Mouse (Mus musculus) cerebellum, adult 2 months (tissue): ENCODE measurements around the gene Pnpla7.

Experiments
- CTCF ChIP-seq: fragments of 200-500 bp; IDR thresholded peaks from 2 replicates; pipeline ENCODE4 v1.5.1; 2011; ENCODE audit warnings: low read depth, mild to moderate bottlenecking, control low read depth, low read length, moderate library complexity, borderline replicate concordance; ENCODE audit not compliant: insufficient read depth
- POLR2A ChIP-seq: fragments of 200-500 bp; IDR thresholded peaks from 2 replicates; pipeline ENCODE4 v1.6.1; 2011; ENCODE audit warnings: low read length, control low read depth, borderline replicate concordance; ENCODE audit not compliant: insufficient read depth

DNA sequence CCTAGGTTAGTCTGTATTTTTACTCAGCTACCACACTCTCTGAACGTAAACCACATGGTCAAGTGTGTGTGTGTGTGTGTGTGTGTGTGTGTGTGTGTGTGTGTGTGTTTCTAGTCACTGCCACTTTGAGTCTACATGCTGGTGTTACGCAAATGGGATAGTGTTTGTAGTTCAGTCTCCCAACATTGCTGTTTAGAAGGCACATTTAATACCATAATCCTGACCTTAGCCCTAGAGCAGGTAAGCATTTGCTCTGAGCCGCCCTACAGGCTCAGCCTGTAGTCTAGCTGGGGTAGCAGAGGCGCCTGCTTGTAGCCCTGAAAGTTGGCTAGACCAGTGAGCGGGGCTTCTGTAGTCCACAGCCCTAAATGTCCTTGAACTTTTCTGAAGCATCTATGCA, 87.7 kb downstream of the Pnpla7 start:
- TF ChIP-seq CTCF (no peak), POLR2A (no peak)
